Mouse (Mus musculus): ENCODE data around the gene Irs3. TPM values are rescaled to one million over a fixed set of nuclear protein-coding genes. Genes with fewer than 3 reads are reported as not detected.

Irs3 gene
- polyA plus RNA-seq, 1 experiment, result 0.04 TPM

DNA sequence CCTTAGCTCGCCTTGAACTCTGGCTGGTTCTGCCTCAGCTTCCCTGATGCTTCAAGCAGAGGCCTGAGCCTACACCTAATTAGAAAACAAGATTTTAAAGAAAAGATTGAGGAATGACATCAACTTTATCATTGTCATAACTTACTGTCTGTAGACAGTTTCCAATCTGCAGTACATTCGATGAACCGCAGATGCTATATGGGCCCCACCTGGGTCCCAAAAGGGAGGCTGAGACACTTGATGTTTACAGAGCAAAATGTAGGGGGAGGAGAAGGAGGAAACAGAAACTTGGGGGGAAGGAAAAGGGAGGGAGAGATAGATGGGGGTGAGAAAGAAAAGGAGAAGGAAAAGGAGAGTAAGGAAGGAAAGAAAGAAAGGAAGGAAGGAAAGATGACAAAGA is 44.5 kb upstream of the Irs3 start:
- Histone ChIP-seq H3K4me3 (no peak overlapping the region), H3K27me3 (ENCODE audit: control insufficient read depth, insufficient read depth, insufficient read length) (no peaks in the 10 kb centered on the region), H3K79me2 (ENCODE audit: control insufficient read depth, insufficient read depth) (no peaks in the 10 kb centered on the region), H3ac (ENCODE audit: control insufficient read depth, insufficient read length) (no peak overlapping the region), H3K36me3 (ENCODE audit: control insufficient read depth, insufficient read depth) (no peaks in the 10 kb centered on the region), H3K4me2 (ENCODE audit: low read depth) (no peak overlapping the region)
- TF ChIP-seq MYOG (IDR thresholded peaks at IDR 0.05; ENCODE audit: control insufficient read depth in 1 of 3, insufficient read depth in 1 of 3, insufficient read length in 2 of 3, low read depth in 2 of 3) (no peak), POLR2A (IDR thresholded peaks at IDR 0.05; ENCODE audit: insufficient read length, low read depth) (no peak), CEBPB (IDR thresholded peaks at IDR 0.05; ENCODE audit: insufficient read depth, poor library complexity, severe bottlenecking) (no peak), USF1 (IDR thresholded peaks at IDR 0.05; ENCODE audit: low read depth) (no peak), POLR2AphosphoS2 (IDR thresholded peaks at IDR 0.05; ENCODE audit: insufficient read length, low read depth) (no peak), MYOD1 (IDR thresholded peaks at IDR 0.05; ENCODE audit: control insufficient read depth in 1 of 3, insufficient read length in 2 of 3, low read depth in 2 of 3) (no peak), SRF (IDR thresholded peaks at IDR 0.05; ENCODE audit: control insufficient read depth, insufficient read length, low read depth) (no peak), TCF12 (IDR thresholded peaks at IDR 0.05; ENCODE audit: insufficient read depth, poor library complexity, severe bottlenecking) (no peak), E2F4 (IDR thresholded peaks at IDR 0.05; ENCODE audit: insufficient read depth) (no peak), MAX (IDR thresholded peaks at IDR 0.05; ENCODE audit: low read depth) (no peak), TCF3 (IDR thresholded peaks at IDR 0.05; ENCODE audit: insufficient read length, low read depth) (no peak), REST (IDR thresholded peaks at IDR 0.05; ENCODE audit: insufficient read depth, insufficient read length) (no peak)

DNA sequence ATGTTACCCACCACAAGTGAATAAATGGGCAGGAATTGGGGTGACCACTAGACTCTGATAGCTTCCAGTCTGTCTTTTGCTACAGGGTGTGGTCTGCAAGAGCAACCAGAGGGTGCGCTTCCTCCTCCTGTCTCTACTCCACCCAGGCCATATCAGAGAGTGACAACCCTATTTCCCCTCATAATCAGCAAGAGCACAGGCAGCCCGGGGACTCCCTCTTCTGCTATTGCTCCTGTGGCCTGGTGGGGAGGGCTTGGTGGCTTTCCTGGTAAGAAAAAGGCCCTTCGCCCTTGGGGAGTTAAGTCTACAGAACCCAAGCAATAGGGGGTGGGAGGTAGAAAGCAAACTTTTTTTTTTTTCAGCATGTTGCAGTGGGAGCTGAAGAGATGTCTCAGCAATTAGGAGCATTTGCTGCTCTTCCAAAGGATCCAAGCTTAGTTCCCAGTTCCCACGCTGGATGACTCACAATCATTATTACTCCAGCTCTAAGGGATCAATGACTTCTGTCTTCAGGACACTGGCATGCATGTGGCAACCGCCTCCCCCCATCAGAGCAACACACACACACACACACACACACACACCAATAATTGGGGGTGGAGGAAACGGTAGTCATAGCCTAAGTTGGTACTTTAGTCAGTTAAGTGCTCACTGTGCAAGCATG is 40.7 kb upstream of the Irs3 start:
- Histone ChIP-seq H3K36me3 (ENCODE audit: control insufficient read depth, insufficient read depth) (no peaks in the 10 kb centered on the region), H3K27me3 (ENCODE audit: control insufficient read depth, insufficient read depth, insufficient read length) (no peaks in the 10 kb centered on the region), H3K79me2 (ENCODE audit: control insufficient read depth, insufficient read depth) (peaks cover 25% of the 10 kb centered on the region), H3ac (ENCODE audit: control insufficient read depth, insufficient read length) (no peak overlapping the region), H3K4me2 (ENCODE audit: low read depth) (no peak overlapping the region), H3K4me3 (no peak overlapping the region)
- TF ChIP-seq E2F4 (IDR thresholded peaks at IDR 0.05; ENCODE audit: insufficient read depth), result no peak
- no peak for TF ChIP-seq TCF12 (IDR thresholded peaks at IDR 0.05; ENCODE audit: insufficient read depth, poor library complexity, severe bottlenecking)
- TF ChIP-seq TCF3 (IDR thresholded peaks at IDR 0.05; ENCODE audit: insufficient read length, low read depth), result no peak
- no peak for TF ChIP-seq REST (IDR thresholded peaks at IDR 0.05; ENCODE audit: insufficient read depth, insufficient read length)
- TF ChIP-seq SRF (IDR thresholded peaks at IDR 0.05; ENCODE audit: control insufficient read depth, insufficient read length, low read depth), result no peak
- TF ChIP-seq MYOG (IDR thresholded peaks at IDR 0.05; ENCODE audit: control insufficient read depth in 1 of 3, insufficient read depth in 1 of 3, insufficient read length in 2 of 3, low read depth in 2 of 3), result no peak
- no peak for TF ChIP-seq MAX (IDR thresholded peaks at IDR 0.05; ENCODE audit: low read depth)
- TF ChIP-seq POLR2AphosphoS2 (IDR thresholded peaks at IDR 0.05; ENCODE audit: insufficient read length, low read depth), result no peak
- no peak for TF ChIP-seq MYOD1 (IDR thresholded peaks at IDR 0.05; ENCODE audit: control insufficient read depth in 1 of 3, insufficient read length in 2 of 3, low read depth in 2 of 3)
- TF ChIP-seq POLR2A (IDR thresholded peaks at IDR 0.05; ENCODE audit: insufficient read length, low read depth), result no peak

DNA sequence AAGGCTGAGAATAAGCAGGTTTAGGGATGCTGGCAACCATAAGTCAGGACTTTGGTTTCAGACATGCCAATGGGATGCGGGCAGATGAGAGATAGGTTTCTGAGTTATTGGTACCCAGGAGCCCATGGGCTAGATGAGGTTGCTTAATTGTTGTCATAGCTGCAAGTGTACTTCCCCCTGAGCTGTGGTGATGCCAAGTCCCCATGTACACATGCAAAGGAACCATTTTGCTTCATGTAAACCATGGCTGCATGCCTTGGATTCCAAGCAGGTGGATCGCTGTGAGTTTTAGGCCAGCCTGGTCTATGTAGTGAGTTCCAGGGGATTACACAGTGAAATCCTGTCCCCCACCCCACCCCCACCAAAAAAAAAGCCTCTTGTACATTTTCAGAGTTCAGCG is 40.1 kb upstream of the Irs3 start:
- Histone ChIP-seq H3K36me3 (ENCODE audit: control insufficient read depth, insufficient read depth) (no peaks in the 10 kb centered on the region), H3K4me2 (ENCODE audit: low read depth) (no peak overlapping the region), H3K79me2 (ENCODE audit: control insufficient read depth, insufficient read depth) (peaks cover 26% of the 10 kb centered on the region), H3K27me3 (ENCODE audit: control insufficient read depth, insufficient read depth, insufficient read length) (no peaks in the 10 kb centered on the region), H3K4me3 (no peak overlapping the region), H3ac (ENCODE audit: control insufficient read depth, insufficient read length) (no peak overlapping the region)
- TF ChIP-seq E2F4 (IDR thresholded peaks at IDR 0.05; ENCODE audit: insufficient read depth) (no peak), SRF (IDR thresholded peaks at IDR 0.05; ENCODE audit: control insufficient read depth, insufficient read length, low read depth) (no peak), POLR2A (IDR thresholded peaks at IDR 0.05; ENCODE audit: insufficient read length, low read depth) (no peak), MYOG (IDR thresholded peaks at IDR 0.05; ENCODE audit: control insufficient read depth in 1 of 3, insufficient read depth in 1 of 3, insufficient read length in 2 of 3, low read depth in 2 of 3) (no peak)

DNA sequence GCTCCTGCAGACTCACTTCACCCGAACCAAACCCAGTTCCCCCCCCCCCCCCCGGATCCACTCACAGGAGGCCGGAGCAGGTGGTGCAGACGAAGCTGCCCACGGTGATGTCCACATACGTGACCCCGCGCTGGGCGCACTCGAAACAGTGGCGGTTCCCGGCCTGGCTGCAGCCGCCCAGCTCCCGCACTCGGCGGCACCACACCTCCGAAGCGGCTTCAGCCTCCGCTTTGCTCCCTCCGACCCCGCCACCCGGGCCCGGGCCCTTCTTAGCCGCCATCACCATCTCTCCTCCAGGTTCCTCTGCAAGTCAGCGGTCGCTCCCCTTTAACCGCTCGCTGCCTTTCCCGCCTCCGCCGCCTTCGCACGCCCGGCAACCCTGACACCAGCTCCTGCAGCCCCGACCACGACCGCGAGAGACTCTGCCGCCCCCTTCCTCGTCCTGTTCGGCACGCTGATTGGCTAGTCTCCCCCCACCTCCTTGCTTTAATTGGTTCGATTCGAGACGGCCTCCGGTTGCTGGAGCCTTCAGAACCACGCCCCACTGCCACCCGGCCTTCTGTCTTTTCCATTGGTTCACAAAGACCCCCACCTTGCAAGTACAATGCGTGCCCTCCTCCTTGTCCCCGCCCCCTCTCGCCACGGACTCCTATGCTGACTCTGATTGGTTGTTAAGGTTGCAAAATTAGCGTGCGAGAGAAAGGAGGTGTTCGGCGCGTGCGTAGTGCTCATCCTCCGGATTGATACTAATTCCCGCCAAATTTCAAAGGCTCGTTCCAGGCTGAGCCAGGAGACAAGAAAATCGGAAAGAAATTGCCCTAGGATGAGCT is 39.0 kb upstream of the Irs3 start, which contains the start of gene Agfg2:
TSS of gene Agfg2 (minus strand) at position 433 of the 830 bp plus-strand sequence.
- H3K4me2 ChIP-seq (ENCODE audit: low read depth), result peak within 1 kb of the TSS; percentile 95
- TF ChIP-seq TCF3 (IDR thresholded peaks at IDR 0.05; ENCODE audit: insufficient read length, low read depth), result no peak
- no peak for TF ChIP-seq USF1 (IDR thresholded peaks at IDR 0.05; ENCODE audit: low read depth)
- TF ChIP-seq TCF12 (IDR thresholded peaks at IDR 0.05; ENCODE audit: insufficient read depth, poor library complexity, severe bottlenecking), result no peak
- peak; percentile 42 for TF ChIP-seq POLR2AphosphoS2 (IDR thresholded peaks at IDR 0.05; ENCODE audit: insufficient read length, low read depth)
- TF ChIP-seq REST (IDR thresholded peaks at IDR 0.05; ENCODE audit: insufficient read depth, insufficient read length), result no peak
- TF ChIP-seq POLR2A (IDR thresholded peaks at IDR 0.05; ENCODE audit: insufficient read length, low read depth), result peak; percentile 64
- TF ChIP-seq MYOG (IDR thresholded peaks at IDR 0.05; ENCODE audit: control insufficient read depth in 1 of 3, insufficient read depth in 1 of 3, insufficient read length in 2 of 3, low read depth in 2 of 3), result no peak
- no peak for TF ChIP-seq CEBPB (IDR thresholded peaks at IDR 0.05; ENCODE audit: insufficient read depth, poor library complexity, severe bottlenecking)
- TF ChIP-seq E2F4 (IDR thresholded peaks at IDR 0.05; ENCODE audit: insufficient read depth), result peak; percentile 70
- TF ChIP-seq MAX (IDR thresholded peaks at IDR 0.05; ENCODE audit: low read depth), result no peak
- no peaks in the 10 kb centered on the region for H3K27me3 ChIP-seq (ENCODE audit: control insufficient read depth, insufficient read depth, insufficient read length)
- peak within 1 kb of the TSS; percentile 56 for H3ac ChIP-seq (ENCODE audit: control insufficient read depth, insufficient read length)
- no peaks in the 10 kb centered on the region for H3K36me3 ChIP-seq (ENCODE audit: control insufficient read depth, insufficient read depth)
- H3K79me2 ChIP-seq (ENCODE audit: control insufficient read depth, insufficient read depth), result peaks cover 26% of the 10 kb centered on the region
- peak within 1 kb of the TSS; percentile 57 for H3K4me3 ChIP-seq

Data from myocyte (in vitro differentiated cells).